Mouse (Mus musculus): ENCODE results near the gene Myrf. TPM values are rescaled to one million over a fixed set of nuclear protein-coding genes. Genes with fewer than 3 reads are reported as not detected.

Gene Myrf
- total RNA-seq, 2 experiments from 2014 or later = 4.2 to 6.2 TPM

- no peak for DNase-seq
Measured at GRCm38 (mm10) chr19:10248128-10248527, 7.6 kb upstream of the Myrf start.

- DNase-seq = no peak
Measured at GRCm38 (mm10) chr19:10247165-10247564, 6.6 kb upstream of the Myrf start.

- DNase-seq = peak; percentile 33 to 64
Measured at GRCm38 (mm10) chr19:10244183-10244582, 3.6 kb upstream of the Myrf start.

- DNase-seq = no peak
Measured at GRCm38 (mm10) chr19:10242916-10243315, 2.4 kb upstream of the Myrf start.

GRCm38 (mm10) chr19:10239975-10240653, 434 bp downstream of the Myrf start:
- no peak for DNase-seq

- no peak for DNase-seq
Measured at GRCm38 (mm10) chr19:10239419-10239818, 1.1 kb downstream of the Myrf start.

GRCm38 (mm10) chr19:10238477-10238876, 2.1 kb downstream of the Myrf start:
- peak in 1 of 2 experiments; percentile 33 for DNase-seq

GRCm38 (mm10) chr19:10235784-10236565, 4.6 kb downstream of the Myrf start:
- DNase-seq = no peak

GRCm38 (mm10) chr19:10232327-10233017, 8.1 kb downstream of the Myrf start:
- DNase-seq = no peak

GRCm38 (mm10) chr19:10231871-10232270, 8.7 kb downstream of the Myrf start:
- DNase-seq = no peak

GRCm38 (mm10) chr19:10231016-10231415, 9.5 kb downstream of the Myrf start:
- no peak for DNase-seq

GRCm38 (mm10) chr19:10225767-10226166, 14.8 kb downstream of the Myrf start:
- no peak for DNase-seq

GRCm38 (mm10) chr19:10224637-10225453, 15.7 kb downstream of the Myrf start:
- no peak for DNase-seq

- no peak for DNase-seq
Measured at GRCm38 (mm10) chr19:10223561-10223960, 17.0 kb downstream of the Myrf start.

GRCm38 (mm10) chr19:10222656-10223055, 17.9 kb downstream of the Myrf start:
- no peak for DNase-seq

- no peak for DNase-seq
Measured at GRCm38 (mm10) chr19:10221585-10221984, 19.0 kb downstream of the Myrf start.

GRCm38 (mm10) chr19:10219593-10219992, 21.0 kb downstream of the Myrf start:
- DNase-seq = no peak

- DNase-seq = peak; percentile 23 to 59
Measured at GRCm38 (mm10) chr19:10219108-10219507, 21.4 kb downstream of the Myrf start.

GRCm38 (mm10) chr19:10216101-10216500, 24.4 kb downstream of the Myrf start:
- no peak for DNase-seq

- peak; percentile 67 to 78 for DNase-seq
Measured at GRCm38 (mm10) chr19:10213796-10214471, 26.6 kb downstream of the Myrf start.

- no peak for DNase-seq
Measured at GRCm38 (mm10) chr19:10210885-10211284, 29.7 kb downstream of the Myrf start.

Measured in heart, adult 18-20 months (tissue).